Mouse (Mus musculus): ENCODE data around the gene Bcar3. TPM values are rescaled to one million over a fixed set of nuclear protein-coding genes. Genes with fewer than 3 reads are reported as not detected.

The Bcar3 gene
- polyA plus RNA-seq, 1 experiment from 2014 or later, result 4.5 TPM

GRCm38 (mm10) chr3:122433975-122434626 lies 140.2 kb downstream of the Bcar3 start:
- no peak overlapping the region for H3K4me3 ChIP-seq (ENCODE audit: low read length)
- WGBS, result 84% methylated on average over 5 of the region's 5 CpGs

GRCm38 (mm10) chr3:122434983-122435935 lies 141.3 kb downstream of the Bcar3 start:
- 85% methylated on average over 8 of the region's 8 CpGs for WGBS
- H3K36me3 ChIP-seq (ENCODE audit: control insufficient read depth, insufficient read depth), result no peaks in the 10 kb centered on the region
- no peaks in the 10 kb centered on the region for H3K9me3 ChIP-seq (replicated peaks; ENCODE audit: control insufficient read depth, low read length)
- no peaks in the 10 kb centered on the region for H3K27me3 ChIP-seq (ENCODE audit: control insufficient read depth, insufficient read depth, low read length)
- H3K4me3 ChIP-seq (ENCODE audit: low read length), result no peak overlapping the region
- H3K4me1 ChIP-seq (ENCODE audit: control insufficient read depth, insufficient read depth, low read length), result peaks cover 8% of the 10 kb centered on the region
- no peak for ATAC-seq (replicated peaks; ENCODE audit: extremely low read depth, insufficient read depth, low FRiP score)
- no peak overlapping the region for H3K9ac ChIP-seq (ENCODE audit: low read length)
- H3K27ac ChIP-seq (ENCODE audit: low read length), result no peak overlapping the region
- no peak overlapping the region for H3K4me2 ChIP-seq (ENCODE audit: low read depth, low read length)

More at GRCm38 (mm10) chr3:122433975-122434626, 140.2 kb downstream of the Bcar3 start:
- H3K9ac ChIP-seq (ENCODE audit: low read length), result no peak overlapping the region
- H3K9me3 ChIP-seq (replicated peaks; ENCODE audit: control insufficient read depth, low read length), result no peaks in the 10 kb centered on the region
- ATAC-seq (replicated peaks; ENCODE audit: extremely low read depth, insufficient read depth, low FRiP score), result no peak
- peaks cover 8% of the 10 kb centered on the region for H3K4me1 ChIP-seq (ENCODE audit: control insufficient read depth, insufficient read depth, low read length)
- no peaks in the 10 kb centered on the region for H3K27me3 ChIP-seq (ENCODE audit: control insufficient read depth, insufficient read depth, low read length)
- no peak overlapping the region for H3K27ac ChIP-seq (ENCODE audit: low read length)
- no peaks in the 10 kb centered on the region for H3K36me3 ChIP-seq (ENCODE audit: control insufficient read depth, insufficient read depth)
- no peak overlapping the region for H3K4me2 ChIP-seq (ENCODE audit: low read depth, low read length)

- 51% methylated on average over 7 of the region's 7 CpGs for WGBS
- Histone ChIP-seq H3K27me3 (ENCODE audit: control insufficient read depth, insufficient read depth, low read length) (no peaks in the 10 kb centered on the region), H3K9me3 (replicated peaks; ENCODE audit: control insufficient read depth, low read length) (no peaks in the 10 kb centered on the region), H3K36me3 (ENCODE audit: control insufficient read depth, insufficient read depth) (no peaks in the 10 kb centered on the region), H3K4me3 (ENCODE audit: low read length) (no peak overlapping the region), H3K9ac (ENCODE audit: low read length) (no peak overlapping the region), H3K4me2 (ENCODE audit: low read depth, low read length) (no peak overlapping the region), H3K27ac (ENCODE audit: low read length) (no peak overlapping the region), H3K4me1 (ENCODE audit: control insufficient read depth, insufficient read depth, low read length) (no peaks in the 10 kb centered on the region)
- ATAC-seq (replicated peaks; ENCODE audit: extremely low read depth, insufficient read depth, low FRiP score), result no peak
Observed at GRCm38 (mm10) chr3:122438143-122438825, 144.3 kb downstream of the Bcar3 start.

- no peak overlapping the region for H3K4me3 ChIP-seq (ENCODE audit: low read length)
- WGBS, result 84% methylated on average over 11 of the region's 11 CpGs
- no peaks in the 10 kb centered on the region for H3K36me3 ChIP-seq (ENCODE audit: control insufficient read depth, insufficient read depth)
- no peak overlapping the region for H3K4me2 ChIP-seq (ENCODE audit: low read depth, low read length)
- no peak overlapping the region for H3K27ac ChIP-seq (ENCODE audit: low read length)
- no peak for ATAC-seq (replicated peaks; ENCODE audit: extremely low read depth, insufficient read depth, low FRiP score)
- H3K9ac ChIP-seq (ENCODE audit: low read length), result no peak overlapping the region
- no peaks in the 10 kb centered on the region for H3K9me3 ChIP-seq (replicated peaks; ENCODE audit: control insufficient read depth, low read length)
- no peaks in the 10 kb centered on the region for H3K4me1 ChIP-seq (ENCODE audit: control insufficient read depth, insufficient read depth, low read length)
- H3K27me3 ChIP-seq (ENCODE audit: control insufficient read depth, insufficient read depth, low read length), result no peaks in the 10 kb centered on the region
Observed at GRCm38 (mm10) chr3:122445696-122446095, 151.8 kb downstream of the Bcar3 start.

GRCm38 (mm10) chr3:122446678-122447077 lies 152.7 kb downstream of the Bcar3 start:
- Histone ChIP-seq H3K4me3 (ENCODE audit: low read length) (no peak overlapping the region), H3K27ac (ENCODE audit: low read length) (no peak overlapping the region), H3K27me3 (ENCODE audit: control insufficient read depth, insufficient read depth, low read length) (no peaks in the 10 kb centered on the region), H3K4me2 (ENCODE audit: low read depth, low read length) (no peak overlapping the region), H3K4me1 (ENCODE audit: control insufficient read depth, insufficient read depth, low read length) (no peaks in the 10 kb centered on the region), H3K9me3 (replicated peaks; ENCODE audit: control insufficient read depth, low read length) (no peaks in the 10 kb centered on the region), H3K9ac (ENCODE audit: low read length) (no peak overlapping the region), H3K36me3 (ENCODE audit: control insufficient read depth, insufficient read depth) (no peaks in the 10 kb centered on the region)
- ATAC-seq (replicated peaks; ENCODE audit: extremely low read depth, insufficient read depth, low FRiP score), result no peak
- 73% methylated on average over 8 of the region's 8 CpGs for WGBS

GRCm38 (mm10) chr3:122448196-122448595 lies 154.3 kb downstream of the Bcar3 start:
- H3K9me3 ChIP-seq (replicated peaks; ENCODE audit: control insufficient read depth, low read length), result no peaks in the 10 kb centered on the region
- 95% methylated on average over 13 of the region's 13 CpGs for WGBS
- no peak overlapping the region for H3K9ac ChIP-seq (ENCODE audit: low read length)
- ATAC-seq (replicated peaks; ENCODE audit: extremely low read depth, insufficient read depth, low FRiP score), result no peak
- no peak overlapping the region for H3K4me2 ChIP-seq (ENCODE audit: low read depth, low read length)
- no peaks in the 10 kb centered on the region for H3K36me3 ChIP-seq (ENCODE audit: control insufficient read depth, insufficient read depth)
- no peak overlapping the region for H3K4me3 ChIP-seq (ENCODE audit: low read length)
- H3K27me3 ChIP-seq (ENCODE audit: control insufficient read depth, insufficient read depth, low read length), result no peaks in the 10 kb centered on the region
- no peak overlapping the region for H3K27ac ChIP-seq (ENCODE audit: low read length)
- no peaks in the 10 kb centered on the region for H3K4me1 ChIP-seq (ENCODE audit: control insufficient read depth, insufficient read depth, low read length)

- Histone ChIP-seq H3K4me3 (ENCODE audit: low read length) (no peak overlapping the region), H3K4me2 (ENCODE audit: low read depth, low read length) (no peak overlapping the region), H3K9ac (ENCODE audit: low read length) (no peak overlapping the region), H3K9me3 (replicated peaks; ENCODE audit: control insufficient read depth, low read length) (no peaks in the 10 kb centered on the region), H3K27me3 (ENCODE audit: control insufficient read depth, insufficient read depth, low read length) (no peaks in the 10 kb centered on the region), H3K27ac (ENCODE audit: low read length) (no peak overlapping the region), H3K4me1 (ENCODE audit: control insufficient read depth, insufficient read depth, low read length) (no peaks in the 10 kb centered on the region), H3K36me3 (ENCODE audit: control insufficient read depth, insufficient read depth) (no peaks in the 10 kb centered on the region)
- no peak for ATAC-seq (replicated peaks; ENCODE audit: extremely low read depth, insufficient read depth, low FRiP score)
- WGBS, result 83% methylated on average over 7 of the region's 7 CpGs
Observed at GRCm38 (mm10) chr3:122450041-122450440, 156.1 kb downstream of the Bcar3 start.

GRCm38 (mm10) chr3:122453875-122454274 lies 159.9 kb downstream of the Bcar3 start:
- ATAC-seq (replicated peaks; ENCODE audit: extremely low read depth, insufficient read depth, low FRiP score), result no peak
- Histone ChIP-seq H3K4me3 (ENCODE audit: low read length) (no peak overlapping the region), H3K4me2 (ENCODE audit: low read depth, low read length) (no peak overlapping the region), H3K27ac (ENCODE audit: low read length) (no peak overlapping the region), H3K27me3 (ENCODE audit: control insufficient read depth, insufficient read depth, low read length) (no peaks in the 10 kb centered on the region), H3K9ac (ENCODE audit: low read length) (no peak overlapping the region), H3K4me1 (ENCODE audit: control insufficient read depth, insufficient read depth, low read length) (no peaks in the 10 kb centered on the region), H3K36me3 (ENCODE audit: control insufficient read depth, insufficient read depth) (no peaks in the 10 kb centered on the region), H3K9me3 (replicated peaks; ENCODE audit: control insufficient read depth, low read length) (no peaks in the 10 kb centered on the region)
- 71% methylated on average over 11 of the region's 11 CpGs for WGBS

All from heart, embryonic 16.5 days (tissue).